Mouse (Mus musculus) neutrophil, adult 5-6 weeks (primary cell): ENCODE results near the gene Nxf2. TPM values are rescaled to one million over a fixed set of nuclear protein-coding genes. Genes with fewer than 3 reads are reported as not detected.

Source experiments
- total RNA-seq: library from RNA; stranded (forward); fragments of 200-1000 nt; gene quantifications from 2 replicates; pipeline ENCODE4 v1.2.3, GENCODE M21; 2017

Nxf2 gene
- total RNA-seq, 1 experiment from 2014 or later, result not detected

Other genes with a start within 250 kb of the Nxf2 start
- 0.47 and 3.1 TPM in 2 replicates for gene Armcx1, start 246.8 kb downstream of the Nxf2 start, total RNA-seq
- gene Armcx6, start 213.3 kb downstream of the Nxf2 start, total RNA-seq, result 0.23 TPM in 1 of 2 replicates, not detected in the other
- gene Armcx3, start 208.2 kb downstream of the Nxf2 start, total RNA-seq, result 6.1 and 8.8 TPM in 2 replicates
- gene Armcx2, start 155.5 kb downstream of the Nxf2 start, total RNA-seq, result 5.7 and 7.2 TPM in 2 replicates
- gene Zmat1, start 44.5 kb upstream of the Nxf2 start, total RNA-seq, result 7.6 and 9.1 TPM in 2 replicates
- gene Gm15023, start 212.9 kb upstream of the Nxf2 start, total RNA-seq, result not detected in 2 replicates
- gene Tceal6, start 245.9 kb upstream of the Nxf2 start, total RNA-seq, result not detected in 2 replicates